Mouse (Mus musculus): ENCODE results near the gene Btbd2. TPM values are rescaled to one million over a fixed set of nuclear protein-coding genes. Genes with fewer than 3 reads are reported as not detected.

The Btbd2 gene
- polyA plus RNA-seq, 1 experiment from 2014 or later = 23.5 TPM

GRCm38 (mm10) chr10:80604988-80605387, 51.9 kb downstream of the Btbd2 start:
- no peak for TF ChIP-seq CTCF (IDR thresholded peaks at IDR 0.05; ENCODE audit: low read depth)
- Histone ChIP-seq H3K9me3 (ENCODE audit: control insufficient read depth) (no peaks in the 10 kb centered on the region), H3K27ac (ENCODE audit: low read depth, low read length) (peak overlapping the region; percentile 82; the same call in 1 of the 2 replicates), H3K4me1 (replicated peaks; ENCODE audit: control insufficient read depth, insufficient read depth, low read length) (no peaks in the 10 kb centered on the region; the same call in 1 of the 2 replicates), H3K27me3 (replicated peaks; ENCODE audit: control insufficient read depth, insufficient read depth, low read length) (no peaks in the 10 kb centered on the region), H3K4me3 (ENCODE audit: low read depth, low read length) (no peak overlapping the region), H3K36me3 (ENCODE audit: control insufficient read depth, insufficient read depth) (peaks cover 29% of the 10 kb centered on the region), H3K4me2 (replicated peaks; ENCODE audit: low read depth) (no peak overlapping the region), H3K9ac (ENCODE audit: low read depth, low read length) (no peak overlapping the region)
- WGBS = 77% methylated on average over 2 of the region's 2 CpGs
- no peak for ATAC-seq

- 47% methylated on average over 7 of the region's 7 CpGs for WGBS
- Histone ChIP-seq H3K9me3 (ENCODE audit: control insufficient read depth) (no peaks in the 10 kb centered on the region), H3K36me3 (ENCODE audit: control insufficient read depth, insufficient read depth) (peaks cover 29% of the 10 kb centered on the region), H3K27ac (ENCODE audit: low read depth, low read length) (peak overlapping the region; percentile 82), H3K4me2 (replicated peaks; ENCODE audit: low read depth) (peak overlapping the region; percentile 69), H3K27me3 (replicated peaks; ENCODE audit: control insufficient read depth, insufficient read depth, low read length) (no peaks in the 10 kb centered on the region), H3K4me3 (ENCODE audit: low read depth, low read length) (peak overlapping the region; percentile 69), H3K4me1 (replicated peaks; ENCODE audit: control insufficient read depth, insufficient read depth, low read length) (no peaks in the 10 kb centered on the region; the same call in 1 of the 2 replicates), H3K9ac (ENCODE audit: low read depth, low read length) (peak overlapping the region; percentile 28; the same call in 1 of the 2 replicates)
- no peak for TF ChIP-seq CTCF (IDR thresholded peaks at IDR 0.05; ENCODE audit: low read depth)
- peak; percentile 13; the same call in 1 of the 2 replicates for ATAC-seq
These were observed 52.8 kb downstream of the Btbd2 start for GRCm38 (mm10) chr10:80604001-80604509.

DNA sequence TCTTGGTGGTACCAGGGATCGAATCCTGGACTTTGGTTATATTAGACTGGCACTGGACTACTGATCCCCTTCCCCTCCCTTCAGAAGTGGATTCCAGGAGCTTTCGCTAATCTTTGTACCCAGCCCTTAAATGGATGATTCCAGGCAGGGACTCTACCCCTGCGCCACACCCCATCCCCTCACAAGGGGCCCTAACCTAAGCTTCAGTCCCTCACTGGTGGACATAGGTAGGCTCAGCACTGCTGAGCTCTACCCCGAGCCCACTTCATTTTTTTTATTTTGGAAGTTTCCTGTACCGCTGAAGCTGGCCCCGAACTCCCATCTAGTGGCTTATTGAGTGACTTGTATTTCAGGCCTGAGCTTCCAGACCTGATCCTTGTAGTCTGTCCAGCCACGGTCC, 53.5 kb downstream of the Btbd2 start:
- H3K4me1 ChIP-seq (replicated peaks; ENCODE audit: control insufficient read depth, insufficient read depth, low read length) = no peaks in the 10 kb centered on the region; the same call in 1 of the 2 replicates
- H3K9ac ChIP-seq (ENCODE audit: low read depth, low read length) = peak overlapping the region; percentile 47; the same call in 1 of the 2 replicates
- peak overlapping the region; percentile 69 for H3K4me2 ChIP-seq (replicated peaks; ENCODE audit: low read depth)
- 20% methylated on average over 7 of the region's 7 CpGs for WGBS
- peak overlapping the region; percentile 69 for H3K4me3 ChIP-seq (ENCODE audit: low read depth, low read length)
- no peaks in the 10 kb centered on the region for H3K9me3 ChIP-seq (ENCODE audit: control insufficient read depth)
- peak overlapping the region; percentile 82 for H3K27ac ChIP-seq (ENCODE audit: low read depth, low read length)
- ATAC-seq = peak; percentile 26; the same call in 1 of the 2 replicates
- peaks cover 23% of the 10 kb centered on the region for H3K36me3 ChIP-seq (ENCODE audit: control insufficient read depth, insufficient read depth)
- H3K27me3 ChIP-seq (replicated peaks; ENCODE audit: control insufficient read depth, insufficient read depth, low read length) = no peaks in the 10 kb centered on the region
- no peak for TF ChIP-seq CTCF (IDR thresholded peaks at IDR 0.05; ENCODE audit: low read depth)

- H3K27ac ChIP-seq (ENCODE audit: low read depth, low read length) = peak within 1 kb of the TSS; percentile 82
- peaks cover 18% of the 10 kb centered on the region for H3K36me3 ChIP-seq (ENCODE audit: control insufficient read depth, insufficient read depth)
- ATAC-seq = peak; percentile 80
- peak within 1 kb of the TSS; percentile 69 for H3K4me2 ChIP-seq (replicated peaks; ENCODE audit: low read depth)
- peak within 1 kb of the TSS; percentile 69 for H3K4me3 ChIP-seq (ENCODE audit: low read depth, low read length)
- under 1% methylated on average over 54 of the region's 54 CpGs for WGBS
- H3K9ac ChIP-seq (ENCODE audit: low read depth, low read length) = peak within 1 kb of the TSS; percentile 47
- no peaks in the 10 kb centered on the region; the same call in 1 of the 2 replicates for H3K4me1 ChIP-seq (replicated peaks; ENCODE audit: control insufficient read depth, insufficient read depth, low read length)
- no peaks in the 10 kb centered on the region for H3K9me3 ChIP-seq (ENCODE audit: control insufficient read depth)
- no peak for TF ChIP-seq CTCF (IDR thresholded peaks at IDR 0.05; ENCODE audit: low read depth)
- no peaks in the 10 kb centered on the region for H3K27me3 ChIP-seq (replicated peaks; ENCODE audit: control insufficient read depth, insufficient read depth, low read length)
These were observed 54.1 kb downstream of the Btbd2 start, which contains the start of the genes Scamp4 and Adat3 for GRCm38 (mm10) chr10:80602698-80603325. TSS of gene Scamp4 (plus strand) at chr10:80602872. TSS of gene Adat3 (plus strand) at chr10:80602880.

DNA sequence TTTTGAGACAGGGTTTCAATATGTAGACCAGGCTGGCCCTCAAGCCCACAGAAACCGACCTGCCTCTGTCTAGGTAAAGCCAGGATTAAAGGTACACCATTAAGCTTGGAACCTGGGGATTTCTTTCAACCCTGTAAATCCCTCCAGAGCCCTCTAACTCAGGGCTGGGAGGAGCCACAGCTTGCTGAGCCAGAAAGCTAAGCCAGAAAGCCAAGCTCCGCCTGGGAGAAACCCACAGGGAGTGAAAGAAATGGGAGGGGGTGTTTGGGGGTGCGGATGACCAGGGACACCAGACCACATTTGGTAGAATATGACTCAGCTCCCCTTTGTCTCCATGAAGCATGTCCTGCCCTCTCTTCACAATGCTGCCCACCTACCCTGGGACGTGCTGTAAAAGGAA, 60.6 kb downstream of the Btbd2 start:
- WGBS = 40% methylated on average over 4 of the region's 4 CpGs
- ATAC-seq = no peak
- H3K4me1 ChIP-seq (replicated peaks; ENCODE audit: control insufficient read depth, insufficient read depth, low read length) = no peaks in the 10 kb centered on the region
- no peak for TF ChIP-seq CTCF (IDR thresholded peaks at IDR 0.05; ENCODE audit: low read depth)
- no peak overlapping the region for H3K4me2 ChIP-seq (replicated peaks; ENCODE audit: low read depth)
- no peak overlapping the region for H3K4me3 ChIP-seq (ENCODE audit: low read depth, low read length)
- no peaks in the 10 kb centered on the region for H3K36me3 ChIP-seq (ENCODE audit: control insufficient read depth, insufficient read depth)
- no peak overlapping the region for H3K9ac ChIP-seq (ENCODE audit: low read depth, low read length)
- H3K27me3 ChIP-seq (replicated peaks; ENCODE audit: control insufficient read depth, insufficient read depth, low read length) = no peaks in the 10 kb centered on the region
- no peak overlapping the region for H3K27ac ChIP-seq (ENCODE audit: low read depth, low read length)
- no peaks in the 10 kb centered on the region for H3K9me3 ChIP-seq (ENCODE audit: control insufficient read depth)

Small RNAs within 50 kb of the gene (microRNA-seq; reads per million reads assigned to microRNA genes)
- gene Mir6912 = not detected

Other genes with a start within 250 kb of the Btbd2 start
- gene Tcf3, start 223.4 kb downstream of the Btbd2 start, polyA plus RNA-seq (2015; fragmentation: Nextera tagmentation; extraction: Ambion mirVana) = 34.1 and 34.5 TPM in 2 replicates
- 0.05 and 0.09 TPM in 2 replicates for gene Onecut3, start 162.2 kb downstream of the Btbd2 start, polyA plus RNA-seq (2015; fragmentation: Nextera tagmentation; extraction: Ambion mirVana)
- gene Atp8b3, start 117.9 kb downstream of the Btbd2 start, polyA plus RNA-seq (2015; fragmentation: Nextera tagmentation; extraction: Ambion mirVana) = 0.03 TPM in 2 replicates
- gene Rexo1, start 95.5 kb downstream of the Btbd2 start, polyA plus RNA-seq (2015; fragmentation: Nextera tagmentation; extraction: Ambion mirVana) = 9.1 and 10.1 TPM in 2 replicates
- gene Klf16, start 79.8 kb downstream of the Btbd2 start, polyA plus RNA-seq (2015; fragmentation: Nextera tagmentation; extraction: Ambion mirVana) = 4.8 and 5.3 TPM in 2 replicates
- gene Abhd17a, start 66.7 kb downstream of the Btbd2 start, polyA plus RNA-seq (2015; fragmentation: Nextera tagmentation; extraction: Ambion mirVana) = 116 and 117 TPM in 2 replicates
- 86.5 and 88.5 TPM in 2 replicates for gene Scamp4, start 54.2 kb downstream of the Btbd2 start, polyA plus RNA-seq (2015; fragmentation: Nextera tagmentation; extraction: Ambion mirVana)
- 5.4 and 6.6 TPM in 2 replicates for gene Adat3, start 54.2 kb downstream of the Btbd2 start, polyA plus RNA-seq (2015; fragmentation: Nextera tagmentation; extraction: Ambion mirVana)
- gene Gm49322, start 51.0 kb downstream of the Btbd2 start, polyA plus RNA-seq (2015; fragmentation: Nextera tagmentation; extraction: Ambion mirVana) = 2.3 and 2.6 TPM in 2 replicates
- gene Csnk1g2, start 34.2 kb downstream of the Btbd2 start, polyA plus RNA-seq (2015; fragmentation: Nextera tagmentation; extraction: Ambion mirVana) = 97.5 and 99.2 TPM in 2 replicates
- gene Mknk2, start 21.0 kb upstream of the Btbd2 start, polyA plus RNA-seq (2015; fragmentation: Nextera tagmentation; extraction: Ambion mirVana) = 38.4 and 38.6 TPM in 2 replicates
- gene Mob3a, start 44.9 kb upstream of the Btbd2 start, polyA plus RNA-seq (2015; fragmentation: Nextera tagmentation; extraction: Ambion mirVana) = 14.4 and 15.4 TPM in 2 replicates
- 12.2 and 14.4 TPM in 2 replicates for gene Izumo4, start 45.1 kb upstream of the Btbd2 start, polyA plus RNA-seq (2015; fragmentation: Nextera tagmentation; extraction: Ambion mirVana)
- 41.3 and 49.5 TPM in 2 replicates for gene Ap3d1, start 85.2 kb upstream of the Btbd2 start, polyA plus RNA-seq (2015; fragmentation: Nextera tagmentation; extraction: Ambion mirVana)
- 6.2 and 7.6 TPM in 2 replicates for gene Dot1l, start 98.1 kb upstream of the Btbd2 start, polyA plus RNA-seq (2015; fragmentation: Nextera tagmentation; extraction: Ambion mirVana)
- gene Sf3a2, start 141.1 kb upstream of the Btbd2 start, polyA plus RNA-seq (2015; fragmentation: Nextera tagmentation; extraction: Ambion mirVana) = 35.5 and 39.0 TPM in 2 replicates
- 60.9 and 61.8 TPM in 2 replicates for gene Plekhj1, start 141.6 kb upstream of the Btbd2 start, polyA plus RNA-seq (2015; fragmentation: Nextera tagmentation; extraction: Ambion mirVana)
- not detected in 2 replicates for gene Amh, start 148.2 kb upstream of the Btbd2 start, polyA plus RNA-seq (2015; fragmentation: Nextera tagmentation; extraction: Ambion mirVana)
- 0.35 and 0.42 TPM in 2 replicates for gene Jsrp1, start 156.4 kb upstream of the Btbd2 start, polyA plus RNA-seq (2015; fragmentation: Nextera tagmentation; extraction: Ambion mirVana)
- 1,008 and 1,019 TPM in 2 replicates for gene Oaz1, start 169.6 kb upstream of the Btbd2 start, polyA plus RNA-seq (2015; fragmentation: Nextera tagmentation; extraction: Ambion mirVana)
- gene Lingo3, start 187.0 kb upstream of the Btbd2 start, polyA plus RNA-seq (2015; fragmentation: Nextera tagmentation; extraction: Ambion mirVana) = 0.04 TPM in 1 of 2 replicates, not detected in the other
- gene Lsm7, start 198.1 kb upstream of the Btbd2 start, polyA plus RNA-seq (2015; fragmentation: Nextera tagmentation; extraction: Ambion mirVana) = 129 and 130 TPM in 2 replicates
- 12.9 and 13.4 TPM in 2 replicates for gene Sppl2b, start 198.2 kb upstream of the Btbd2 start, polyA plus RNA-seq (2015; fragmentation: Nextera tagmentation; extraction: Ambion mirVana)
- not detected in 2 replicates for gene Tmprss9, start 214.8 kb upstream of the Btbd2 start, polyA plus RNA-seq (2015; fragmentation: Nextera tagmentation; extraction: Ambion mirVana)
- gene Timm13, start 243.9 kb upstream of the Btbd2 start, polyA plus RNA-seq (2015; fragmentation: Nextera tagmentation; extraction: Ambion mirVana) = 358 and 367 TPM in 2 replicates

Measured in intestine, postnatal 0 days (tissue).